Mouse (Mus musculus) myocyte (in vitro differentiated cells): Measurements from ENCODE around the gene Mus81. TPM values are rescaled to one million over a fixed set of nuclear protein-coding genes. Genes with fewer than 3 reads are reported as not detected.

ENCODE experiments used
- H3K27me3 ChIP-seq: one replicate; pipeline ENCODE4 v1.6.1; 2011; ENCODE audit not compliant: control insufficient read depth, insufficient read depth, insufficient read length
- H3K36me3 ChIP-seq: one replicate; pipeline ENCODE4 v1.6.1; 2011; ENCODE audit not compliant: control insufficient read depth, insufficient read depth
- H3K4me2 ChIP-seq: one replicate; pipeline ENCODE4 v1.6.1; 2011; ENCODE audit warnings: low read depth, control low read depth
- H3K4me3 ChIP-seq: one replicate; pipeline ENCODE4 v1.5.1; 2011; ENCODE audit warnings: mild to moderate bottlenecking, control low read depth, moderate library complexity
- H3K79me2 ChIP-seq: one replicate; pipeline ENCODE4 v1.6.1; 2011; ENCODE audit not compliant: control insufficient read depth, insufficient read depth
- H3ac ChIP-seq: one replicate; pipeline ENCODE4 v1.6.1; 2011; ENCODE audit not compliant: control insufficient read depth, insufficient read length
- CEBPB ChIP-seq: IDR thresholded peaks from 2 replicates; pipeline ENCODE4 v1.6.1; 2011; ENCODE audit warnings: mild to moderate bottlenecking, moderate library complexity; ENCODE audit not compliant: poor library complexity, insufficient read depth, severe bottlenecking
- E2F4 ChIP-seq: IDR thresholded peaks from one replicate; pipeline ENCODE4 v1.6.1; 2011; ENCODE audit warnings: mild to moderate bottlenecking, control low read depth, moderate library complexity; ENCODE audit not compliant: insufficient read depth
- MAX ChIP-seq: IDR thresholded peaks from one replicate; pipeline ENCODE4 v1.6.1; 2011; ENCODE audit warnings: low read depth, mild to moderate bottlenecking, control low read depth
- MYOD1 ChIP-seq, 3 experiments: IDR thresholded peaks; one replicate each; pipeline ENCODE4 v1.6.1; 2011; ENCODE audit warnings: control low read depth in 2 of 3, low read depth in 2 of 3, mild to moderate bottlenecking in 2 of 3, moderate library complexity in 1 of 3; ENCODE audit not compliant: insufficient read length in 2 of 3, control insufficient read depth in 1 of 3
- MYOG ChIP-seq, 3 experiments: IDR thresholded peaks; one replicate each; pipeline ENCODE4 v1.6.1; 2011; ENCODE audit warnings: control low read depth in 2 of 3, low read depth in 2 of 3, mild to moderate bottlenecking in 2 of 3; ENCODE audit not compliant: insufficient read length in 2 of 3, control insufficient read depth in 1 of 3, insufficient read depth in 1 of 3
- POLR2A ChIP-seq: IDR thresholded peaks from one replicate; pipeline ENCODE4 v1.6.1; 2011; ENCODE audit warnings: low read depth, mild to moderate bottlenecking, control low read depth, moderate library complexity; ENCODE audit not compliant: insufficient read length
- POLR2AphosphoS2 ChIP-seq: IDR thresholded peaks from one replicate; pipeline ENCODE4 v1.6.1; 2011; ENCODE audit warnings: low read depth, control low read depth; ENCODE audit not compliant: insufficient read length
- REST ChIP-seq: IDR thresholded peaks from one replicate; pipeline ENCODE4 v1.6.1; 2011; ENCODE audit warnings: mild to moderate bottlenecking, control low read depth, moderate library complexity; ENCODE audit not compliant: insufficient read depth, insufficient read length
- SRF ChIP-seq: IDR thresholded peaks from one replicate; pipeline ENCODE4 v1.6.1; 2011; ENCODE audit warnings: low read depth; ENCODE audit not compliant: control insufficient read depth, insufficient read length
- TCF12 ChIP-seq: IDR thresholded peaks from one replicate; pipeline ENCODE4 v1.6.1; 2011; ENCODE audit warnings: mild to moderate bottlenecking, control low read depth; ENCODE audit not compliant: poor library complexity, insufficient read depth, severe bottlenecking
- TCF3 ChIP-seq: IDR thresholded peaks from one replicate; pipeline ENCODE4 v1.6.1; 2011; ENCODE audit warnings: low read depth, control low read depth; ENCODE audit not compliant: insufficient read length
- USF1 ChIP-seq: IDR thresholded peaks from one replicate; pipeline ENCODE4 v1.6.1; 2011; ENCODE audit warnings: low read depth, mild to moderate bottlenecking, control low read depth, moderate library complexity
- polyA plus RNA-seq: library from polyadenylated mRNA; unstranded; fragments of >200 nt; fragmentation: generic; extraction: Trizol; gene quantifications from one replicate; pipeline ENCODE4 v1.2.1, GENCODE M21; 2012; ENCODE audit warnings: missing spikeins

Mus81 gene
- polyA plus RNA-seq, 1 experiment: 66.4 TPM

GRCm38 (mm10) chr19:5518721-5519120 is 30.5 kb upstream of the Mus81 start:
- Histone ChIP-seq H3K27me3 (no peaks in the 10 kb centered on the region), H3ac (no peak overlapping the region), H3K4me3 (no peak overlapping the region), H3K79me2 (no peaks in the 10 kb centered on the region), H3K4me2 (no peak overlapping the region), H3K36me3 (no peaks in the 10 kb centered on the region)
- TF ChIP-seq CEBPB (no peak), SRF (no peak), MAX (no peak), TCF3 (no peak), REST (no peak), MYOD1 (IDR thresholded peaks at IDR 0.05; ENCODE audit: control insufficient read depth in 1 of 3, insufficient read length in 2 of 3, low read depth in 2 of 3) (no peak), E2F4 (no peak), POLR2A (no peak), POLR2AphosphoS2 (no peak), MYOG (IDR thresholded peaks at IDR 0.05; ENCODE audit: control insufficient read depth in 1 of 3, insufficient read depth in 1 of 3, insufficient read length in 2 of 3, low read depth in 2 of 3) (no peak), USF1 (no peak), TCF12 (no peak)

DNA sequence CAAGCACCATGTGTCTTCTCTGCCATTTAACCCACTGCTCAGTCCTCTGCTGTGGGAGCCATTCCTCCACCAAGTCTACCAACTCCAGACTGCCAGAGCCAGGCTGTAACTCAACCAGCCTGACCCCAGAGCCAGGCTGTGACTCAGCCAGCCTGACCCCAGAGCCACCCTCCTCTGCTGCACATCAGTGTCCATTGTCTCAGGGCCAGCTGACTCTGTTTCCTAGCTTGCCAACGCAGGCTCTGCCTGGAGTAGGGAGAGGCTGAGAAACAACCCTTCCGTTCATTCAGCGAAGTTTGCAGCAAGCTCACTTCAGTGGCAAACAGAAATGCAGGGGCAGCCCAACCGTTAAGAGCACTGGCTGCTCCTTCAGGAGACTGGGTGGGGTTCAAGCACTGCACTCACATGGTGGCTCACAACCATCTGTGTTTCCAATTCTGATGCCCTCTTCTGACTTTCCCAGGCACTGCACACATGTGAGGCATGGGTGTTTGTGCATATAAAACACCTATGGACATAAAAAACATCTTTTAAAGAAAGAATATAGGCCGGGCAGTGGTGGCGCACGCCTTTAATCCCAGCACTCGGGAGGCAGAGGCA is 28.8 kb upstream of the Mus81 start:
- H3K4me2 ChIP-seq: no peak overlapping the region

GRCm38 (mm10) chr19:5515840-5516777 is 27.9 kb upstream of the Mus81 start:
- no peaks in the 10 kb centered on the region for H3K27me3 ChIP-seq
- H3K4me3 ChIP-seq: no peak overlapping the region
- H3K79me2 ChIP-seq: no peaks in the 10 kb centered on the region
- H3ac ChIP-seq: no peak overlapping the region
- no peak for TF ChIP-seq MYOG (IDR thresholded peaks at IDR 0.05; ENCODE audit: control insufficient read depth in 1 of 3, insufficient read depth in 1 of 3, insufficient read length in 2 of 3, low read depth in 2 of 3)
- TF ChIP-seq MAX: no peak
- TF ChIP-seq MYOD1 (IDR thresholded peaks at IDR 0.05; ENCODE audit: control insufficient read depth in 1 of 3, insufficient read length in 2 of 3, low read depth in 2 of 3): no peak
- no peak for TF ChIP-seq CEBPB
- no peak for TF ChIP-seq POLR2A
- TF ChIP-seq TCF12: no peak
- TF ChIP-seq E2F4: no peak
- no peak for TF ChIP-seq REST
- TF ChIP-seq TCF3: no peak
- no peak for TF ChIP-seq SRF
- TF ChIP-seq POLR2AphosphoS2: no peak
- TF ChIP-seq USF1: no peak
- H3K36me3 ChIP-seq: no peaks in the 10 kb centered on the region
- H3K4me2 ChIP-seq: no peak overlapping the region

More for the DNA sequence above, 28.8 kb upstream of the Mus81 start:
- Histone ChIP-seq H3ac (no peak overlapping the region), H3K27me3 (no peaks in the 10 kb centered on the region), H3K79me2 (no peaks in the 10 kb centered on the region), H3K4me3 (no peak overlapping the region), H3K36me3 (no peaks in the 10 kb centered on the region)
- TF ChIP-seq E2F4: no peak

DNA sequence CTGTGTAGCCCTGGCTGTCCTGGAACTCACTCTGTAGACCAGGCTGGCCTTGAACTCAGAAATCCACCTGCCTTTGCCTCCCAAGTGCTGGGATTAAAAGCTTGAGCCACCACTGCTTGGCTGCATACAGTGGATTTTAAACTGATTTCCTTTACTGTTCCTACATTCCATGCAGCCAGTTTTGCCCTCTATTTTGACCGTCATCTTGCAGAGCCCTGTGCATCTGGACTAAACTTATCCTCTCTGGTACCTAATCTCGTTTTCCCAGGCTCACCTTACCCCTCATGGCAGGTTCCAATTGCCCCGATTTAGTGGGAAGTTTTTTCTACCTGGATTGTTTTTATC is 24.8 kb upstream of the Mus81 start:
- H3K27me3 ChIP-seq: no peaks in the 10 kb centered on the region
- H3K4me3 ChIP-seq: no peak overlapping the region
- no peaks in the 10 kb centered on the region for H3K79me2 ChIP-seq
- no peak overlapping the region for H3K4me2 ChIP-seq
- TF ChIP-seq TCF12 (no peak), E2F4 (no peak), TCF3 (no peak), USF1 (no peak), POLR2A (no peak), REST (no peak), SRF (no peak), MYOG (IDR thresholded peaks at IDR 0.05; ENCODE audit: control insufficient read depth in 1 of 3, insufficient read depth in 1 of 3, insufficient read length in 2 of 3, low read depth in 2 of 3) (no peak), POLR2AphosphoS2 (no peak), MYOD1 (IDR thresholded peaks at IDR 0.05; ENCODE audit: control insufficient read depth in 1 of 3, insufficient read length in 2 of 3, low read depth in 2 of 3) (no peak), CEBPB (no peak), MAX (no peak)
- no peak overlapping the region for H3ac ChIP-seq
- H3K36me3 ChIP-seq: no peaks in the 10 kb centered on the region
